Mouse (Mus musculus) urinary bladder, adult 2 months (tissue): ENCODE results near the gene Ntn1. TPM values are rescaled to one million over a fixed set of nuclear protein-coding genes. Genes with fewer than 3 reads are reported as not detected.

Source experiments
- DNase-seq: peaks from one replicate; pipeline ENCODE4 v3.0.0; 2022; ENCODE audit warnings: low spot score
- polyA plus RNA-seq: library from polyadenylated mRNA; depleted of rRNA; stranded (reverse); fragments of >200 nt; gene quantifications from 2 replicates; pipeline ENCODE4 v1.2.3, GENCODE M21; 2012

Gene Ntn1
- polyA plus RNA-seq, 1 experiment: 17.7 TPM

DNA sequence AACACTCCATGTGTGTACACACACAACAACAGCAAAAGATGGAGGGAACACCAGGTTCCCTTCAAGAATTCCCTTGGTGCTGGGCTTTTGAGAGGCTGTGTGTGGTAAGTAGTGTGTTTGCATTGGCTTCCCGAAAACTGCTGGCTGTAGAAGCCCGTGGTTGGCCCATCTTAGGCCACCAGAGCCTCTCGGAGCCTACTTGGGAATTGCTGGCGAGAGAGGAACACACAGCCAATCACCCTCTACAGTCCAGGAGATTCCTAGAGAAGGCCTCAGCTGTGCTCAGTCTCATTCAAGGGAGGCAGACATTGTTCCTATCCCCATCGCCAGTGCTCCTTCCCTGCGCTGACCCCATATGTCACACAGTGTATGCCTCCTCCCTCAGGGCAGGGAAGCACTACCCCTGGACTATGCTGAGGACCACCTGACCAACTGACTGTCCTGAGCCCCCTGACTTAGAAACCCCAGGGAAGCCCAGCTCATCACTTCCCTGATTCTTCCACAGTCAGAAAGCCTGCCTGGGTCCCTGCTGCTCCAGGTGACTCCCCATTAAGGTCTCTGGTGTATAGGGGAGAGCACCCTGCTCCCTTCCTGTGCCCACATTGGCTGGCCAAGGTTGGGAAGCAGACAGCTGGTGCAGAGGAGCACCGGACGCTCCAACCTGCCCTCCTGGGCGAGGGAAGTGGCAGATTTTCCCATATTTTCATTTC is 186.0 kb downstream of the Ntn1 start:
- DNase-seq: no peak

DNA sequence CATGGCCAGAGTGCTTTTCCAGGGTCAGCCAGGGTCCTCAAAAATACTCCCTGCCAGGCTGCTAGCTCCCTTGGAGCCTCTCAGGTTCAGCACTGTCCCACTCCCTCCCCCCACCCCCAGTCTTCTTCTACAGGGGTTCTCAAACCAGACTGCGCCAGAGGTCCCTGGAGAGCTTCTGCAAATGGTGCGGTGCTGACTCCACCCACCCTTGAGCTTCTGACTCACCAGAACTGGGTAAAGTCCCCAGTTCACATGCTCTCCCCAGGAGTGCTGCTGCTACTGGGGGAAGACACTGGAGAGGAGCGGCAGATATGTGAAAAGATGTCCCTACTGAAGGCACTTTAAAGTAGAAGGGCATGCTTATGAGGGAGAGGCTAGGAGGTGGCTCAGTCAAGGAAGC is 186.7 kb downstream of the Ntn1 start:
- no peak for DNase-seq

DNA sequence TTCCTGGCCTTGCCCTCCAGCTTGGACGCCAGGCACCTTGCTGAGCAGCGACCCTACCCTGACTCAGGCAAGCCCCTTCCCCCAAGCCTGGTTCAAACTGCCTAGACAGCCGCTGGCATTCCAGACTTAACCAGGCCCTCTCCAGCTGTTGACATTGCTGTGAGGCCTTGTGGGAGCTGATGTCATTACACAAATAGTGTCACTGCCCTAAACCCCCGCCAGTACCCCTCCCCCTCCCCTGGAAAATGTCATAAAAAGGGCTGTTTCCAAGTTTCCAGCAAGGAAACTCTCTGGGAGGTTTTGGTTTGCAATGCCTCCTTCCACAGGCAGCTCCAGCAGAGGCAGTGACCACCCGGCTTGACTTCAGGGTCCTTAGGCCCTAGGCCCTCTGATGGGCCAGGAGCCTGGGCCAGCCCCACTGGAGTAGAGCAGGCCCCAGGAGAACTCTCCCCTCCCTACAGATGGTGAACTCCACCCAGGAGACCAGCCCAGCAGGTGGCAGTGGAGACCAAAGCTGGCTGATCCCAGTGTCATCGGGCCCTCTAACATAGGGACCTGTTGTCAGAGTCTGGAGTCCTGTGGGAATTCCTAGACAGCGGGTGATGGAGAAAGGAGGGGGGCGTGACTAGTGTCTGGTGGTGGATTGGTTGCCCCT is 188.6 kb downstream of the Ntn1 start:
- no peak for DNase-seq

DNA sequence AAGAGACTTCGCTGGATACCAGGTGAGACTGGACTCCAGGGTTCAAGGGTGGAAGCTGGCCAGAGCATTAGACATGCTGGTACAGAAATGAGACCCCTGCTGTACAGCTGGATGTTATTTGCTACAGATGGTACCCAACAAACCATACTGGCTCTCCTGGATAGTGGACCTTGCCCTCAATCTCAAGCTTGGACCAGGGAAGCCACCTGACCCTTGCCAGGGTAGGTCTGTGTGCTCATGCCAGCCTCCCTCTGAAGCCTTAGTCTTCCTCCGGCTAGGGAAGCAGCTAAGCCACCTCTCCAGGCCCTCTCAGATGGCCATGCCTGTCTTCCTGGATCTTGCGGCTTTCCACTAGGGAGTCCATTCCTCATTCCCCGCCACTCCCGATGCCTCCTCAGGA is 189.9 kb downstream of the Ntn1 start:
- DNase-seq: no peak

DNA sequence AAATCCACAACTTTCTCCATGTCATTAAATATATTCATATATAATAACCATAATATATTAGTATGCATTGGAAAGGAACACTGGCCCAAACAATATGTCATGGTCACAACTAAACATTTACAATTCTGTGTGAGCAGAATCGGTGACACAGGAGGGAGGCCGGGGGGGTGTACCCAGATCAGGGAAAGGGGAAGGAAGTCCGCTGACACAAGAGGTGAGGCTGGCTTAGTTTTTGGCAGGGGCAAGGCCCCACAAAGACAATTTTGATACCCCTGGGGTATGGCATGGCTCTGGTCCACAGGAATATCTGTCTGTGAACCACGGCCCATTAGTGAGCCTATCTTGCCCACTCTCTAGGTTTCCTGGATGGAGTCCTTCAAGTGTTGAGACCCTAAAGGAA is 191.1 kb downstream of the Ntn1 start:
- DNase-seq: no peak

DNA sequence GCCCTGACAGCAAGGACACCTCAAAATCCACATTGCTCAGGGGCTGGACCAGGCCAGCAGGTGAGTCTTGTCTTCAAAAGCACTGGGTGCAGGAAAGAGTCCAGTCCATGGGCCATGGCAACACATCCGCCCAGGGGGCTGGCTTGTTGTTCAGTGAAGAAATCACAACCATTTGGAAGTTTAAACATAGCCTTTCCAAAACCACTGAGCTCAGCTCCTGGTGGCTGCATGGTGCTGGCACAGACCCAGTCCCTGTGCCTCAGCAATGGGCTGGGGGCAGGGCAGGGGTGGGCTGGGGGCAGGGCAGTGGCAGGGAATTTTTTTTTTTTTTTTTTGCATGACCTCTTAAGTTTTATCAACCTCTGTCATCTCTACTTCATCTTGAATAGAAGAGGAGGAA is 192.0 kb downstream of the Ntn1 start:
- no peak for DNase-seq

DNA sequence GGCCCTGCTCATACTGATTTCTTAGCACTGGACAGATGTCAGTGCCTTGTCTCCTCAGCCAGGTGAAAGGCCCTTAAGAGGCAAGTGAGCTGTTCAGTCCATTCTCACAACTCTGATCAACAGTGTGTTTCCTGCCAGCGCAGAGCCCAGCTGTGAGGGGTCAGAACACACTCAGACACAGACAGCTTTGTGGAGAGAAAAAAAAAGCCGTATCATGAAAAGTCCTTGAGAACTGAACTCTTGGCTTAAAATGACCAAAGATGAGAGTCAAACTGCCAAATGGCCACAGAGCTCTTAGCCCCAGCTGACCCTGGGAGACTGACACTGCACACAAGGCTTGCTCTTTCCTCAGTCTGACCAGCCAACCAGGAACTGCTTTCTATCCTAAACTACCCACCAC is 192.6 kb downstream of the Ntn1 start:
- DNase-seq: no peak

DNA sequence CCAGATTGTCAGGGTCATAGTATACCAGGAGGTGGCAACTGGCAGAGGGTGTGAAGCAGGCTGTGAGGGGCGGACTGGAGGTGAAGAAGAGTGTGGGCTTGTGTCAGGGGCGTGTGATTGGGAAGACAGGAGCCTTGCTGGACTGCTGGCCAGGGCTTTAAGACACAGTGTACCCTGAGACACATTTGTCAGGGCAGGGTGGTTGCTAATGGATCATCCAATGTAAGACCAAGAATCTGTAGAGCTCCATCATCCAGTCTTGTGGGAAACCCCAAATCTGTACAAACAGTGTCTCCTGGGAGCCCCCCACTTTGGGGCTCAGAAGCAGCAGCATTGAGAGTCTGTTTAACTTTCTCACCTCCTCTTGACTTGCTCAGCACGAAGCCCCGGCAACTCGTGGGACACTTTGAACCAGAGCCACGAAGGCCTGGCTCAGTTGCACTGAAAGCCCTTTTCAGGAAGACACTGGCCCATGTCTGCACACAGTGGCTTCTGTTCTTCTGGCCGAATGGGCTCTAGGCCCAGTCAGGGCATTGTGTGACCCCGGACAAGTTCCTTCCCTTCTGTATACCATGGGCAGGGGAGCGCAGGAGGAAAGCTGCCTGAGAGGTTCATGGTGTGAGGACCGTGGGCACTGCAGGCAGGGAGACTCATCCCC is 194.9 kb downstream of the Ntn1 start:
- no peak for DNase-seq

DNA sequence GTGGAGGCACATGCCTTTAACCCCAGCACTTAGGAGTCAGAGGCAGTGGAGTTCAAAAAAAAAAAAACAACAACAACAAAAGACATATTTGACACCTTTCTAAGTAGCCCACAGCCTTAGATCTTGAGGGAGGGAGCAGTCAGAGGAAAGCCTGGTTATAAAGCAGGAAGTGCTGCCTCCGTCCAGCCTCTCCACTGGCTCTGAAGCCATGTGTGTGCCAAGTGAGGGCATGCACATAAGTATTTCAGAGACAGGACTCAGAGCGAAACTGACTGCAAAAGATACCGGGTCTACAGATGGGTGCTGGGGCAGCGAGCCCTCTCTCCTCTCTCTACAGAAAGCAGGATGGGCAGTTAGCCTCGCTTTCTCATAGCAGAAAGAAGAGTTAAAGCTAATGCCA is 196.2 kb downstream of the Ntn1 start:
- DNase-seq: no peak

DNA sequence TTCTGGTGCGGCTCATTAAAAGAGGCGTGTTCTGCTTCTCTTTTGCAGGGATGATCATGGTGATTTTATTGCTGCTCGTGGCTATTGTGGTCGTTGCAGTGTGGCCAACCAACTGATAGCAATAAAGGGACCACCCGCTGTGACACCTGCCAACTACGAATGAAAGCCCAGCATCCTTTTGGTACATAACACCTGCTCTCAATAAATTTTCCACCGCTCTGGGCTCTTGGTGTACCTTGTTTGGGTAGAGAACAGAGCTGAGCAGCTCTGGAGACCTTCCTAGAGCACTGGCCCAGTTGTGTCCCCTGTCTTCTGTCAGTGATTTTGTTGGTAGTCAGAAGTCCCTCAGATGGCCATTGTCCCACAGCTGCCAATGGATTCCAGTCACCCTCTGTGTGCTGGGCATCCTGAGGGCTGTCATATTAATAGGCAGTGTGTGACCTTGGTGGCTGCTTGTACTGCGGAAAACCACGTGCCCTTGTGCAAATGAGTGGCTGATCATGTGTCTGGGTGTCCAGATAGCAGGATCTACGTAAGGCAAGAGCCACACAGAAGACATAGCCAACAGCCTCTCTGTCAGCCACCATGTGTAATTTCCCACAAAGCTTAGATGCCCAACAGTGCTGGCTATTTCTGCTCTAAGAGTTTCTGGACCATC is 196.8 kb downstream of the Ntn1 start:
- DNase-seq: no peak

DNA sequence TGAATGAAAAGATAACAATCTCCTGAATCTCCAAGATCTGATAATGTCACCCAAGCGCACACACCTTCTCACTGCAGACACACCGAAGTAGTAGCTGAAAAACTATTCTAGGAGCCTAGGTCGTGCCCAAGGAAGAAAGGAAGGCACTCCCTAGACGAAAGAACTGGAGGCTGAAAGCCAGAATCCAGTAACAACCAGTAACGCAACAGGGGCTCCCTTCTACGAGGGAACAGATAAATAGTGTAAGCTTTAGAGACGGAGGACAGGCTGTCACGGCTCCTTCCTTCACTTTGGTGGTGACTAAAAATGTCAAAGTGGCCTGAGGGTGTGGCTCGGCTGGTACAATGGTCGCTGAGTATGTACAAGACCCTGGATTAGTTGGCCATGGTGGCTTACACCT is 198.1 kb downstream of the Ntn1 start:
- DNase-seq: no peak

DNA sequence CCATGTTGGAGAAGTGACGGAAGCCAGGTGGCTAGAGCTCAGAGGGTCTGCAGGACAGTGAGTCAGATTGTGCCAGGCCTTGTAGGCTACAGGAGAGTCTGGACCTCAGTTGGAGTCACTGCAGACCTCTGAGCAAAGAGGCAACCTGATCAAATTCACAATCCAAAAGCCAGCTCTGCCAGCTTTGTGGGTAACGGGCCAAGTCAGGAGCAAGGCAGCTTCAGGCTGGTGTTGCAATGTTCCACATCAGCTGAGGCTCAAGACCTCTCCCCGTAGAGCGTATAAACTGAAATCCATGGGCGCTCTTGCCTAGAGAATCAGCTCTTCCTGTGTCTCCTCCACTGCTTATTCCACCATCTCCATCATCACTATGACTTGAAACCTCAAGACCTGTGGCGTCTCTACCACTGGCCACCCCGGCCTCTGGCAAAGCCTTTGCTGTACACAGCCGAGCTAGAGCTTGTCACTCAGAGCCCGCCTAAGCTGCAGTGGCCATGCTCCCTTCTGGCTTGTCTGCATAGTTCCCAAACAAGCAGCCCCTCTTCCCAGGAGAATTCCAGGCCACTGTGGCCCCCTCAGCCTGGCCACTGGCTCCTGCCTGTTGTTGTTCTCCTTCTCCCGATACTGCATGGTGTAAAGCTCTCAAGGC is 198.7 kb downstream of the Ntn1 start:
- no peak for DNase-seq

DNA sequence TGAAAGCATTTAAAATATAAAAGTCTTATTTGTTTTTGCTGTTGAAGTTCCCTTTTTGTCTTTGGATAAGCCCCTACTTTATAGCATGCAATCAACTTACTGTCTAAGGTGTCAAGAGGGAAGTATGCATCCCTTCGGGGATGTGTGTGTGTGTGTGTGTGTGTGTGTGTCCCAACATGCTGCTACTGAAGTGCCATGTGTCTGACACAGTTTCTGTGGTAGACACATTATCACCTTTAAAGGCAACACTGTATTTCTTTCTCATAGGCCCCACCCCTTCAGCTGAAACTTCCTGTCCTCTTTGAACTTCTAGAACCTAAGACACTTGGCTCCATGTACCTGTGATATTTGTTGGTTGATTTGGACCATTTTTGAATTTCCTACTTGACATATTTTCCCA is 199.6 kb downstream of the Ntn1 start:
- no peak for DNase-seq

DNA sequence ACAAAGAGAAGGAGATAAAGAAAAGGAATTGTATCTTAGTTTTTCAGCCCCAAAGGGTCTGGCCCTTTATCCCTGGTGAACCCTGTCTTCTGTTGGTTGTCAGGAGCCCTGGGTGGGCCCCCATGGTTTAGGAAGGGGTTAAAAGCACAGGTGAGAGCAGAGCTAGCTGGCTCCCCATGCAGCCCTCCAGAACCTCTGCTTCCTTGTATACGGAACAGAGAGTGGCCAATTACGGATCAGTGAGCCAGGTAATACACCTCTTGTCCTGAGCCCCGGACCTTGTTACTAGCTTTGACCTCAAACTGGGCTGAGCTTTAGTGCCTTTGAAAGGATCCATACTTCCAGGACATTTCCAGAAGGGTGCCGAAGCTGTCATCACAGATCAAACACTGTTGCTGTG is 200.1 kb downstream of the Ntn1 start:
- no peak for DNase-seq

DNA sequence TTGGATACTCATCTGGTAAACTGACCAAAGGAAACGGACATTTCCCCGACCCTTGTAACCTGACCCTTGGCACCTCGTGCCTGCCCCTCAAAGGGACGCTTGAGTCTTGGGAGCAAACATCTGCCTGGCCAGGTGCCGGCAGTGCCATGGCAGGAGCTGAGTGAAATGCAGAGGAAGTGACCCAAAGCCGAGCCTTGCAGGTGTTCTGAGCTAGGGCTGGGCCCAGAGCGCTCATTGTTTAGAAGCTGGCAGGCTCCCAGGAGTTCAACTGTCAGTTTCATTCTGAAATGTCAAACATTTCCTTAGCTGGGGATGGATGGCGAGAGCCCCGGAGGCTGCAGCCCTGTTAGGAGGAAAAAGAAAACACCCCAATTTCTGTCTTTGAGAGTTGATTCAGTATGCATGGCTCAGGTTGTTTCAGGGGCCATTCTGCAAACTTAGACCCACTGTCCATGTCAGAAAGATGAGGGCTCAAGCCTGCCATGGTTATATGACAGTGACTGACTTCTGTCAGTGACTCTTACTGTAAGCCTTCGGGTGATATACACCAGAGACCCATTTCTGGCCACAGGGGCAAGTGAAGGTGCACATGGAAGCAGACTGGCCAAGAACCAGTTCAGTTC is 200.7 kb downstream of the Ntn1 start:
- no peak for DNase-seq

DNA sequence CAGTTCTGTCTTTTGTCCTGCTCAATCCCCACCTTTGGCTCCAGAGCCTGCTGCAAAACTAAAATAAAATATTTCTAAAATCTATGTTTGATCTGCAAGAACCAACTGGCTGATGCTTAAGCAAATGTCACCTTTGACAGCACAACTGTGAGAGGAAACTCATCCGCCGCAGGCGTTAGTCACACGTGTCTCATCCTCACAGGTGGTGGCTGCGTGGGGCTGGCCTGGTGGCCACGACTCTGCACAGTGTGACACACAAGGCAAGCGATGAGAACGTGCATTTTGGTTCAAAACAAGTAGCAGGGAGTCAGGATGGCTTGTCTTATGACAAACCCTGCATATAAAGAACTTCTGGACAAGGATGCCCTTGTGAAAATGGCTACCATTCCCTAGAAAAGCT is 201.5 kb downstream of the Ntn1 start:
- DNase-seq: no peak

DNA sequence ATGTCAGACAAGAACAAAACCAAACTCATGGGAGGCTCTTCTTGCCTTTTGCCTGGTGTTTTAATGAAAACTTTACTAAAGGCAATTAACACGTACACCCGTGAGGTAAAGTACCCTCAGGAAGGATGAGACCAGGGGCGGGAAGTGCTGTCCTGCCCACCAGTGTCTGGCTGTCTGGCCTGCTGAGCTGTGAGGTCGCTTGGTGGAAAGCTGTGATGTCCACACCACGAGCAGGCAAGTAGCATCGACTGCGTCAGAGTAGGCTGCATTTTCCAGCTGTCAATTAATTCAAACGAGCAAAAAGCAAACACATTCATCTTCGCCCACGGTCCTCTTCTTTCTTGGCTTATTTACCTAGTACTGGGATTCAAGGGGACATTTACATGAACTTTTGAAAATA is 201.9 kb downstream of the Ntn1 start:
- no peak for DNase-seq

DNA sequence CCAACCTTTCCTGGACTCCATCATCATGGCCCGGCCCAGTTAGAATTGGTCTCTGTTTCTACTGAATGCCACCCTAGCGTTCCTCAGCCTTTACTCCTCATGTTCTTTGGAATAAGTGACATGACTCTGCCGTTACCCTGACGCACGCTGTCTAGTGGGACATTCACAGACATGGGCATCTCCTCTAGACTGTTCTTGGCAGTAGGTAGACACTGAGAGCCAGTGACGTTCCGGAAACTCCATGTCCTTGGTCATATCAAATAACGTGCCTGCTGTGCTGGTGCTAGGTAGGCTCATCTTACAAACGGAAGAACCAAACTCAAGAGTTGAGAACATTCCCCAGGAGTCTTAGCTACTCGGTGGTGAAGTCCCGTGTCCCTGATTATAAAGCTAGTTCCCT is 203.2 kb downstream of the Ntn1 start:
- no peak for DNase-seq

DNA sequence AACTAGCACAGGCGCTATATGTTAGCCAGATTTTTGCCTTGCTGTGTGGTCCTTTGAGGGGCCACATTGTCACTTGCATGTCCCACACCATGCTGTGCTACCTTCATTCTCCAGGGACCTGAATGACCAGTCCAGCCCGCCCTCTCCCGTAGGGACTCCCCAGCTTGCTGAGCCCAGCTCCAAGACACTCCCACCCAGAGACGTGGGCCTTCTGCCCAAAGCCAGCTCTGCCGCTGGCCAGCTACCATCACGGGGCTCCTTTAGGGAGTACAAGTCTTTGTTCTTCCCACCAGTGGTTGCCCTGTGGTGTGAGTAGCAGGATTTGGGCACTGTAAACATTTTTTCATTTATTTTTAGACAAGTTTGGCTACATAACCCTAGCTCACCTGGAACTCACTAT is 204.1 kb downstream of the Ntn1 start:
- DNase-seq: no peak

DNA sequence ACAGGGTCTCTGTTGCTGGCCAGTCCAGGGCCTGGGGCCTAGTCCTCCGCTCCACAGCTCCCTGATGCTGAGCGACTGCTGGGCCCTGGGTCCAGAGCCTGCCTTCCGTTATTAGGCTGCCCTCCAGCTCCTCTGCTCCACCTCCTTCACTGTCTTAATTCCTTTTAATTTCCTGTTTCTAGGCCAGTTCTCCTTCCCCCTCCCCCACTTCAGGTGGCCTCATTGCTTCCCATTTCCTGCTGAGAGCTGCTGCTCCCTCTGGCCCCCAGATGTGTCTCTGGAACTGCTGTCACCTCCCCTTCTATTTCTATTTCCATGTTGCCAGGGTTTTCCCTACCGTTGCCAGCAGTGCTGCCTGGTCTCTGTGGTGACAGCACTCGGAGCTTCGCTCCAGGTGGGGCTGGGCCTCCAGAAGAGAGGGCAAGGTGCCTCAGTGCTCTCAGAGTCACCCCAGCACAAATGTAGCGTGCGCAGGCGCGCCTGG is 204.9 kb downstream of the Ntn1 start:
- DNase-seq: no peak

DNA sequence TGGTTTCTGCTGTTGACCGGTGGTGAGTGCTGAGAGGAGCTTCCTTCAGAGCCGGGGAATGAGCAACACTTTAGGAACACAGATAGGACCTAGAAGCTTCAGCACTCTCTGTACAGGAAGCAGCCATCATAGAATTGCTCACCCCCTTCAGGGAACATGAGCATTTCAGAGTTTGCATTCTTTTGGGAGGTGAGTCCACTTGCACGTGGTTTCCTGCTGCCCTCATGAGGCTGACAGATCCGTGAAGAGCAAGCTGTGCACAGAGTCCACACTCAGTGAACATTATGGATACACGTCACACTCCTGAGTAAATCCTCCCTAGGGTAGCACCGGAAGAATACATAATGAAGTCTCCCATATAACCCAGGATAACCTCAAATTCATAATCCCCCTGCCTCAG is 205.5 kb downstream of the Ntn1 start:
- DNase-seq: no peak

DNA sequence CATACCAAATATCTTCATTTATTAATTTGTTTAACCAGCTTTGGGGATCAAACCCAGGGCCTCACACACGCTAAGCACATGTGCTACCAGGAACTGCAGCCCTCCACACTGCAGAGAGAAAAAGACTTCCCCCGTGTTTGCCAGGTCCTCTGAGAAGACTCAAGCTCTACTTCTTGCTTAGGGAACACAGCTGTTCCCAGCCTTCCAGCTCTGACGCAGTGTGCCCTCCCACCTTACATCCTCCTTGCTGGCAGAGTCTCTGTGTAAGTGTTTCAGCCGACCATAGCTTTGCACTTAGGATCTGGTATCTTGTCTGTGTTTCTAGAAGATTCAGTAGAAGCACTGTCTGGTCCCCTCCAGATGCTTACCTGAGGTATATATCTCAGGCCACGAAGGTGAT is 209.8 kb downstream of the Ntn1 start:
- no peak for DNase-seq
